ENCODE assay signal across 28 mouse cellular contexts in genomic region chr2:132784039-132784438, GRCm38 (mm10). TPM values are rescaled to one million over a fixed set of nuclear protein-coding genes. Genes with fewer than 3 reads are reported as not detected.
DNase-seq lines count a peak whose midpoint lies in the region; ATAC-seq and TF ChIP-seq lines count a peak whose summit lies in the region.
"Had no signal": no experiment of that assay in that cellular context is flagged by ENCODE, and none has a peak within 500 bp of the region (broad histone marks: within the 10 kb centered on the region; RNA-seq: fewer than 3 reads in every experiment).

No protein-coding gene starts in this region.

- no peak for TF ChIP-seq CTCF in midbrain, postnatal 0 days (IDR thresholded peaks at IDR 0.05)

- no peak for ATAC-seq in midbrain, embryonic 14.5 days (ENCODE audit: low FRiP score, low TSS enrichment)
- ATAC-seq in midbrain, postnatal 0 days (ENCODE audit: low FRiP score): no peak
- no peak for ATAC-seq in forebrain, embryonic 16.5 days
- ATAC-seq: forebrain, postnatal 0 days; hindbrain, postnatal 0 days; intestine, embryonic 15.5 days; liver, embryonic 12.5 days; liver, postnatal 0 days had no signal

- no peak overlapping the region for H3K27ac ChIP-seq in midbrain, embryonic 14.5 days (replicated peaks; ENCODE audit: low read depth, low read length)
- no peak overlapping the region for H3K27ac ChIP-seq in midbrain, postnatal 0 days (ENCODE audit: low read depth, low read length)
- no peak overlapping the region for H3K27ac ChIP-seq in forebrain, embryonic 16.5 days (ENCODE audit: low read length)
- H3K27ac ChIP-seq: hindbrain, embryonic 10.5 days; hindbrain, postnatal 0 days; intestine, embryonic 15.5 days; kidney, postnatal 0 days; liver, embryonic 12.5 days; midbrain, embryonic 12.5 days; neural tube, embryonic 12.5 days had no signal

- peak overlapping the region; percentile 15; the same call in 1 of the 2 replicates for H3K4me2 ChIP-seq in midbrain, embryonic 14.5 days (ENCODE audit: low read length)
- no peak overlapping the region for H3K4me2 ChIP-seq in midbrain, postnatal 0 days (ENCODE audit: low read depth, low read length, poor library complexity, severe bottlenecking)
- no peak overlapping the region for H3K4me2 ChIP-seq in forebrain, embryonic 16.5 days (ENCODE audit: low read length)
- H3K4me2 ChIP-seq: intestine, embryonic 15.5 days; liver, embryonic 12.5 days; midbrain, embryonic 12.5 days; neural tube, embryonic 12.5 days had no signal

- H3K4me1 ChIP-seq in midbrain, embryonic 14.5 days (ENCODE audit: control insufficient read depth, insufficient read depth, low read length): peaks cover 6% of the 10 kb centered on the region; the same call in 1 of the 2 replicates
- 0 out of 2 replicates have a peak, but pooled peaks cover 3% of the 10 kb centered on the region for H3K4me1 ChIP-seq in midbrain, postnatal 0 days (ENCODE audit: insufficient read depth, low read length)
- H3K4me1 ChIP-seq in forebrain, embryonic 16.5 days (replicated peaks; ENCODE audit: control insufficient read depth, insufficient read depth, low read length): peaks cover 8% of the 10 kb centered on the region; the same call in 1 of the 2 replicates
- H3K4me1 ChIP-seq: midbrain, embryonic 12.5 days had no signal

- no peak overlapping the region for H3K9ac ChIP-seq in midbrain, embryonic 14.5 days (replicated peaks; ENCODE audit: low read length)
- H3K9ac ChIP-seq in midbrain, postnatal 0 days (replicated peaks; ENCODE audit: low read length, poor library complexity, severe bottlenecking): no peak overlapping the region
- H3K9ac ChIP-seq in forebrain, embryonic 16.5 days (replicated peaks; ENCODE audit: low read depth, low read length): no peak overlapping the region
- H3K9ac ChIP-seq: forebrain, postnatal 0 days; intestine, embryonic 15.5 days; liver, embryonic 12.5 days; liver, postnatal 0 days; midbrain, embryonic 12.5 days; neural tube, embryonic 12.5 days had no signal

- H3K9me3 ChIP-seq in midbrain, embryonic 14.5 days (ENCODE audit: control insufficient read depth, low read length): no peaks in the 10 kb centered on the region
- H3K9me3 ChIP-seq in midbrain, postnatal 0 days (ENCODE audit: low read length): no peaks in the 10 kb centered on the region
- no peaks in the 10 kb centered on the region for H3K9me3 ChIP-seq in forebrain, embryonic 16.5 days (ENCODE audit: control insufficient read depth, low read length)
- H3K9me3 ChIP-seq: hindbrain, embryonic 10.5 days; intestine, embryonic 15.5 days; liver, embryonic 12.5 days; midbrain, embryonic 12.5 days; neural tube, embryonic 12.5 days had no signal

- 78% methylated on average over 6 of the region's 6 CpGs for WGBS in midbrain, embryonic 14.5 days
- WGBS in midbrain, postnatal 0 days: 80% methylated on average over 6 of the region's 6 CpGs
- 85% methylated on average over 6 of the region's 6 CpGs for WGBS in forebrain, embryonic 16.5 days

- no peaks in the 10 kb centered on the region for H3K27me3 ChIP-seq in midbrain, embryonic 14.5 days (ENCODE audit: control insufficient read depth, insufficient read depth, low read length)
- H3K27me3 ChIP-seq in midbrain, postnatal 0 days (ENCODE audit: insufficient read depth, low read length): no peaks in the 10 kb centered on the region
- no peaks in the 10 kb centered on the region for H3K27me3 ChIP-seq in forebrain, embryonic 16.5 days (replicated peaks; ENCODE audit: control insufficient read depth, insufficient read depth, low read length)
- H3K27me3 ChIP-seq: midbrain, embryonic 12.5 days; neural tube, embryonic 12.5 days had no signal

- no peak for DNase-seq in midbrain, embryonic 14.5 days
- DNase-seq in midbrain, postnatal 0 days (ENCODE audit: low spot score): no peak
- DNase-seq in cerebellum, adult 11-12 months: peak; percentile 80
- DNase-seq in cerebellum, adult 8-10 months: peak; percentile 71
- DNase-seq in cerebellum, postnatal 25 days: peak; percentile 83 to 84
- DNase-seq in c-Kit-positive CD71-positive TER-119-positive erythroid progenitor cells, embryonic 14.5 days (ENCODE audit: low spot score): no peak
- no peak for DNase-seq in ovary, adult 18-20 months (ENCODE audit: low spot score)
- DNase-seq: adrenal gland, postnatal 36 days; B cell, adult 2 months; forebrain, postnatal 0 days; gastrocnemius, postnatal 10 days; heart, postnatal 14 days; kidney, adult 8-10 months; layer of hippocampus, adult 9-11 months; liver, postnatal 0 days; lung, postnatal 36 days had no signal

- peaks cover 3% of the 10 kb centered on the region; the same call in 1 of the 2 replicates for H3K36me3 ChIP-seq in midbrain, embryonic 14.5 days (ENCODE audit: control insufficient read depth, insufficient read depth, low read length)
- H3K36me3 ChIP-seq in midbrain, postnatal 0 days (ENCODE audit: insufficient read depth, low read length): peaks cover 4% of the 10 kb centered on the region; the same call in 1 of the 2 replicates
- no peaks in the 10 kb centered on the region for H3K36me3 ChIP-seq in forebrain, embryonic 16.5 days (ENCODE audit: control insufficient read depth, insufficient read depth)
- H3K36me3 ChIP-seq: hindbrain, embryonic 10.5 days; intestine, embryonic 15.5 days; liver, embryonic 12.5 days; midbrain, embryonic 12.5 days; neural tube, embryonic 12.5 days had no signal

- no peak overlapping the region for H3K4me3 ChIP-seq in midbrain, embryonic 14.5 days (replicated peaks; ENCODE audit: low read depth, low read length)
- no peak overlapping the region for H3K4me3 ChIP-seq in midbrain, postnatal 0 days (ENCODE audit: low read depth, low read length)
- H3K4me3 ChIP-seq in forebrain, embryonic 16.5 days (replicated peaks; ENCODE audit: low read length): no peak overlapping the region
- H3K4me3 ChIP-seq: erythroblast, embryonic 14.5 days; hindbrain, embryonic 10.5 days; intestine, embryonic 15.5 days; liver, embryonic 12.5 days; midbrain, embryonic 12.5 days; myocyte; neural tube, embryonic 12.5 days had no signal

RNA-seq across cellular contexts. Expression of gene Chgb, which starts 3.0 kb away (rescaled TPM):
- polyA plus RNA-seq in midbrain, embryonic 14.5 days (2014; fragmentation: Nextera tagmentation; extraction: Ambion mirVana): 62.0 and 62.4 TPM in 2 replicates
- 43.4 and 47.4 TPM in 2 replicates for total RNA-seq in midbrain, postnatal 0 days (2014; rRNA removed)
- 132 and 142 TPM in 2 replicates for polyA plus RNA-seq in midbrain, postnatal 0 days (2015; fragmentation: Nextera tagmentation; extraction: Ambion mirVana)
- polyA plus RNA-seq in forebrain, embryonic 16.5 days (2015; fragmentation: Nextera tagmentation; extraction: Ambion mirVana): 40.6 and 48.8 TPM in 2 replicates
- total RNA-seq: granulocyte monocyte progenitor cell, adult 5-6 weeks; megakaryocyte, adult 5-6 weeks had no signal
- polyA plus RNA-seq: erythroblast, embryonic 14.5 days; liver, postnatal 0 days had no signal

RNA-seq across cellular contexts. Expression of gene Trmt6, which starts 31.8 kb away (rescaled TPM):
- polyA plus RNA-seq in midbrain, embryonic 14.5 days (2014; fragmentation: Nextera tagmentation; extraction: Ambion mirVana): 23.5 and 25.0 TPM in 2 replicates
- 11.5 and 12.0 TPM in 2 replicates for total RNA-seq in midbrain, postnatal 0 days (2014; rRNA removed)
- 26.9 and 30.8 TPM in 2 replicates for polyA plus RNA-seq in midbrain, postnatal 0 days (2015; fragmentation: Nextera tagmentation; extraction: Ambion mirVana)
- polyA plus RNA-seq in forebrain, embryonic 16.5 days (2015; fragmentation: Nextera tagmentation; extraction: Ambion mirVana): 28.4 TPM in 2 replicates

RNA-seq across cellular contexts. Expression of gene Mcm8, which starts 31.9 kb away (rescaled TPM):
- 4.6 and 7.1 TPM in 2 replicates for polyA plus RNA-seq in midbrain, embryonic 14.5 days (2014; fragmentation: Nextera tagmentation; extraction: Ambion mirVana)
- total RNA-seq in midbrain, postnatal 0 days (2014; rRNA removed): 2.4 and 3.3 TPM in 2 replicates
- 4.0 and 4.7 TPM in 2 replicates for polyA plus RNA-seq in midbrain, postnatal 0 days (2015; fragmentation: Nextera tagmentation; extraction: Ambion mirVana)
- polyA plus RNA-seq in forebrain, embryonic 16.5 days (2015; fragmentation: Nextera tagmentation; extraction: Ambion mirVana): 8.8 and 9.2 TPM in 2 replicates

Comparison
In these comparisons a context has a peak if more than half of its experiments do, and no peak if none do; other contexts are left out.
1. DNase-seq: peak in cerebellum, adult 11-12 months (single experiment), cerebellum, adult 8-10 months (single experiment) and cerebellum, postnatal 25 days (2 of 2); none in midbrain, embryonic 14.5 days (single experiment), midbrain, postnatal 0 days (single experiment), c-Kit-positive CD71-positive TER-119-positive erythroid progenitor cells, embryonic 14.5 days (single experiment) and ovary, adult 18-20 months (single experiment).